Mouse (Mus musculus) Patski (cell line): ENCODE measurements around the gene Fpr3. TPM values are rescaled to one million over a fixed set of nuclear protein-coding genes. Genes with fewer than 3 reads are reported as not detected.

Experiments used
- ATAC-seq: fragments of 100-300 bp; one replicate; pipeline ENCODE4 v1.8.0; 2021
- CTCF ChIA-PET: fragments of 350-600 bp; sonication (Branson Sonifier 250); formaldehyde crosslinking; loops from one replicate; lab custom pipeline; 2022; ENCODE audit warnings: inconsistent platforms; lab: Charles Lee
- POLR2A ChIA-PET: fragments of 350-600 bp; sonication (Branson Sonifier 250); formaldehyde crosslinking; loops from one replicate; lab custom pipeline; 2022; ENCODE audit warnings: antibody characterized with exemption, inconsistent platforms; lab: Charles Lee
- DNase-seq: peaks from one replicate; pipeline ENCODE4 v3.0.0-alpha.2; 2011; ENCODE audit warnings: low read depth, low spot score
- H3K27me3 ChIP-seq: fragments of 371-371 bp; one replicate; pipeline ENCODE4 v1.5.1; 2021
- CTCF ChIP-seq: fragments of 100-300 bp; IDR thresholded peaks from one replicate; pipeline ENCODE4 v1.5.1; 2021
- in situ Hi-C: fragments of 300-500 bp; cut with MboI; formaldehyde crosslinking; loops from 3 replicates; pipeline ENCODE4 v1.11.1; 2018; ENCODE audit warnings: low pct_unique_long_range_greater_than_20kb, mixed read lengths
- polyA plus RNA-seq: library from polyadenylated mRNA; unstranded; gene quantifications from one replicate; pipeline ENCODE4 v1.2.3, GENCODE M21; 2021

Fpr3 gene
- polyA plus RNA-seq, 1 experiment from 2014 or later = not detected

DNA sequence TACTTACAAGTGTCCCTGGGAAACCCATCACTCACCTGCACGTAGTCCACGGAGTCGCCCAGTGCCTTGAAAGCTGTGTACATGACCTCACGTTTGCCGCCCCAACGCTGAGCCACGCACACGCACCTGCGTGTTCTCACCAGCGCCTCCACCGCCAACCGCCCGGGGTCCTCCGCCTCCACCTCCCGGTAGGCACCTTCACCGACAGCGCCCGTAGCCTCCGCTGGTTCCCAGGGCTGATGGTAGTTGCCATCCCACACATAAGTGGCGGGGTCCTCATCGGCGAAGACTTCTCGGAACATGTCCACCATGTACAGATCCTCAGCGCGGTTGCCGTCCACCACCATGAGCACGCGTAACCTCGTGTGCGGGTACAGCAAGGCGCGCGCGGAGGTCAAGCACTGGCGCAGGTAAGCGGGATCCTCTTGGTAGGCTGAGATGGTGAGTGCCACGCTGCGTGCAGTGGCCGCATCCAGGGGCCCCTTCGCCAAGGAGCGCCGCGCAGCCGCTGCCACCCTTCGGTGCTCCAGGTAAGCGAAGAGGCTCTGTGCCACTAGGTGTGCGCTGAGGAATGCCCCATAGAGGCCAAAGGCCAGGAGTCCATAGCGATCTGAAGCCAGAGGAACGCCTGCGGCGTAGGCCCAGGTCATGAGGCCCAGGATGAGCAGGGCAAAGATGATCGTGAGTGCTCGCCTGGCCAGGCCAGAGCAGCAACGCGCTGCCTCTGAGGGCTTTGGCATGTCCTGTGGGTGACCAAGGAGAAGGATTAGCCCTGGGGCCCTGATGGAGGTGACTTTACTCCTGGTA is 37.5 kb upstream of the Fpr3 start:
- in situ Hi-C loops = no loop called here
- no peak for TF ChIP-seq CTCF
- no peak for DNase-seq
- ChIA-PET CTCF (no interaction called here), POLR2A (no interaction called here)
- no peaks in the 10 kb centered on the region for H3K27me3 ChIP-seq
- ATAC-seq = no peak

DNA sequence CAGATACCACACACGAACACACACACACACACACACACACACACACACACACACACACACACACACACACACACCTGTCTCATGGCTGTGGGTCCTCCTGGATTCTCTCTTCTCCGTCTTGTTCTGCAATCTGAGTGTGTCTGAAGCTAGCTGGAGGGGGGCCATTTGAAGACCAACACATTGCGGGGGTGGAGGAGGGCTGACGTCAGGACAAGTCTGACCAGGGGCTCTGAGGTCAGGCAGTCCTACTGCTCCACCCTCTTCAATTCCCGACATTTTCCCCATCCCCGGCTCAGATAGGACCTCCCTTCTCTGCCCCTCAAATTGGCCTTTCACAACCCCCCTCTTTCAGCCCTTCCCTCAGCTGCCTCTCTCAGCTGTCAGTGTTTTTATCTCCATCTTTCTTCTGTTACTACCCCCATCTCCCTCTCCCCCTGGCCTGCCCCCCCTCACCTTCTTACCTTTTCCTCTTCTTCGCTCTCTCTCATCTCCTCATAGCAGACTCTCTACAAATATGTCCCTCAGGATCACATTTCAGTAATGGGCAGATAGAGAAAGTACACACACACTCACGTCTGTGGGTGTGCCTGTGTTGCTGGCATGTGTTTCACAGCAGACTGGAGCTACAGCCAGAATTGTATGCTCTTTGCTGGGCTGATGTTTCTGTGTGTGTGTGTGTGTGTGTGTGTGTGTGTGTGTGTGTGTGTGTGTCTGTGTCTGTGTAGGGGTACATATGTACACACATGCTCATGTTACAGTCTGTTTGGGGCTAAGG is 32.4 kb upstream of the Fpr3 start, which contains the start of gene Has1:
TSS of gene Has1 (minus strand) at position 142 of the 775 bp plus-strand sequence.
- TF ChIP-seq CTCF = no peak
- in situ Hi-C loops = no loop called here
- no peak for DNase-seq

DNA sequence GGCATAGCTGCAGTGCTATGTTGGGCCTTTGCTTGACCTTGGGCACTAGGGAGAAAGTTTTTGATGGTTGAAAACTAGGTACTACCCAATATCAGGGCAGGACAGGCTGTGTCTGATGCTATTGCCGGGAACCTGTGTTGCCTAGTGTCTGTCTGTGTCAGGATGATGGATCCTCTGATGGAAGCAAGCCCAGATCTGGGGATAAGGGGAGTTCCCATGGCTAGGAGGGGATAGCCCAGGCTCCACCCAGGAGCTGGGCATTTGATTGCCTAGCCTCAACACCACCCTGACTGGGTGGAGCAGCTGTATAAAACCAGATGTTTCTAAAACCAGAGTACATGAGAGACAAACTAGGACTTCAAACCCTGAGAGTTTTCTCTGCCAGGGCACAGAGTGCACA is 31.0 kb upstream of the Fpr3 start:
- CTCF ChIA-PET = interaction anchor here (1.9 kb wide), 1 partner anchor 11 kb away, joined by 8 read pairs; no protein-coding TSS in a partner anchor
- no peaks in the 10 kb centered on the region for H3K27me3 ChIP-seq
- no peak for ATAC-seq
- TF ChIP-seq CTCF = no peak
- DNase-seq = no peak
- in situ Hi-C loops = no loop called here
- POLR2A ChIA-PET = no interaction called here

More for the DNA sequence above, 32.4 kb upstream of the Fpr3 start, which contains the start of gene Has1:
- ATAC-seq = no peak
- H3K27me3 ChIP-seq = no peaks in the 10 kb centered on the region
- POLR2A ChIA-PET = no interaction called here
- CTCF ChIA-PET = interaction anchor here (0.6 to 1.2 kb wide), 2 partner anchors 9 to 57 kb away, joined by 3 to 5 read pairs; no protein-coding TSS in a partner anchor

DNA sequence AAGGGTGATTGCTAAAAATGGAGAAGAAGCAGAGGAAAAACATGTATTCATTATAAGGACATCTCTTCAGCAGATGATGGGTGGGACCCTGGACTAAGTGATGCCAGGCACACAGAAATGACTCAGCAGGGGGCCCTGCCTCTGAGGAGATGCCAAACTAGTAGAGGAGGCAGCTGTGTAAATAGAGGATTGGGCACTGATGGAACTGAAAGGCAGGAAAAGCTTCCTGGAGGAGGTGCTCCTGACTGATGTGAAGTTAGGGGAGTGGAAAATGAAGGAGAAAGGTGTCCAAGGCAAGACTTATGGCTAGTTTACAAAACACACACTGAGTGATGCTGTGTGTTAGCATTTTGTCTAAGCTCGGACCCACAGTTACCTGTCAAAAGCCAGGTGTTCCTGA is 30.2 kb upstream of the Fpr3 start:
- H3K27me3 ChIP-seq = no peaks in the 10 kb centered on the region
- ChIA-PET POLR2A (no interaction called here), CTCF (interaction anchor here (1.9 kb wide), 1 partner anchor 12 kb away, joined by 8 read pairs; no protein-coding TSS in a partner anchor)
- TF ChIP-seq CTCF = no peak
- DNase-seq = no peak
- in situ Hi-C loops = no loop called here
- ATAC-seq = no peak

DNA sequence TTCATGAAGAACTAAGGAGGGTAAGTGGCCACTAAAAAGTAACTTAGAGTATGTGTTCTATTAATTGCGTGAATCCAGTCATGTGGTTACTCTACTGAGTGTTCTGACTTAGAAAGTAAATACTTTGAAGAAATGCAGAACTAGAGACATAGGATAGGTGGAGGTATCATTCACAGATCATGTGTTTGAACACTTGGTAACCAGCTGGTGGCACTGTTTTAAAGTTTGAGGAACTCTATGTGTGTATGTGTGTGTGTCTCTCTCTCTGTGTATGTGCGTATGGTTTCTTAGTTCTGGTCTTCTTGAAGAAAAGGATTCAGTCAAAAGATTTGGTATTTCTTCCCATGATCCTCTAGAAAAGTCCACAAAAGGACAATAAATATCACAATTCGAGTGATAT is 27.5 kb upstream of the Fpr3 start:
- no peak for DNase-seq
- ATAC-seq = no peak
- POLR2A ChIA-PET = interaction anchor here (0.5 kb wide), 1 partner anchor 15 kb away, joined by 3 read pairs; no protein-coding TSS in a partner anchor
- no peaks in the 10 kb centered on the region for H3K27me3 ChIP-seq
- CTCF ChIA-PET = interaction anchor here (1.8 kb wide), 1 partner anchor 8 kb away, joined by 5 read pairs; no protein-coding TSS in a partner anchor
- peak; percentile 30 for TF ChIP-seq CTCF
- in situ Hi-C loops = no loop called here

DNA sequence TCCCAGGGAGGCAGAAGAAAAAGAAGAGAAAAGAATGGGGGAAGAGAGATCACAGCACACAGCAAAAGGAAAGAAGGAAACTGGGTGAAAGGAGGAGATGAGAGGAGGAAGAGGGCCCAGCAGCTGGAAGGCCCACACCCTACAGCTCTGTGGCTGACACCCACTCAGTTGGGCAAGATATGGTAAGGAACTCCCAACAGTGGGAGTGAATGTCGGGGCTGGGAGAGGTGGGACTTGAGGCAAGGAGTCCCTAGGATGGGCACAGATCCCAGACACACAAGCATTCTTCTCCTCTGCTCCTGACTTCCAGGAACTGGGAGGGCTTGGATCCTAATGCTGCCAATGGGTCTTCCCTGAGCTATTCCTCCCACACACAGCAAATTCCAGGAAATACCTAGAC is 25.3 kb upstream of the Fpr3 start:
- DNase-seq = no peak
- no peak for TF ChIP-seq CTCF
- in situ Hi-C loops = no loop called here
- ATAC-seq = no peak
- CTCF ChIA-PET = no interaction called here
- POLR2A ChIA-PET = no interaction called here
- no peaks in the 10 kb centered on the region for H3K27me3 ChIP-seq

DNA sequence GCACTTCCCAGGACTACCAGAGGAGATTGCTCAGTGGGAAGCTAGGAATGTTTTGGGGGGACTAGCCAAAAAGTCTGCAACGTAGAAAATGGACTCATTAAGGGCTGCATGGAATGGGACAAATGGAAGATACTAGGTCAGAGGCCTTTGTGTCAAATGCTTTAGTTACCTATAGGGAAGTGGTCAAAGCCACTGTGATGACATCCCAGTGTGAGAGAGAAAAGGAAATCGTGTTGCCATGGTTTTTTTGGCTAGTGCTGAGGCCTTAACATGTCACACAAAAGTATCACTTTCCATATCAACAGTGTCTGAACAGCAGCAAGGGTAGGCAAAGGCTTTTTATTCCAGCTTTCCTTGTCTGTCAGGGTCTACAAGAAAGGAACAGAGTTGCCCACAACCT is 22.5 kb upstream of the Fpr3 start:
- H3K27me3 ChIP-seq = no peaks in the 10 kb centered on the region
- DNase-seq (no peak), ATAC-seq (no peak)
- TF ChIP-seq CTCF = no peak
- POLR2A ChIA-PET = no interaction called here
- in situ Hi-C loops = no loop called here
- CTCF ChIA-PET = interaction anchor here (0.6 kb wide), 1 partner anchor 13 kb away, joined by 3 read pairs; no protein-coding TSS in a partner anchor

DNA sequence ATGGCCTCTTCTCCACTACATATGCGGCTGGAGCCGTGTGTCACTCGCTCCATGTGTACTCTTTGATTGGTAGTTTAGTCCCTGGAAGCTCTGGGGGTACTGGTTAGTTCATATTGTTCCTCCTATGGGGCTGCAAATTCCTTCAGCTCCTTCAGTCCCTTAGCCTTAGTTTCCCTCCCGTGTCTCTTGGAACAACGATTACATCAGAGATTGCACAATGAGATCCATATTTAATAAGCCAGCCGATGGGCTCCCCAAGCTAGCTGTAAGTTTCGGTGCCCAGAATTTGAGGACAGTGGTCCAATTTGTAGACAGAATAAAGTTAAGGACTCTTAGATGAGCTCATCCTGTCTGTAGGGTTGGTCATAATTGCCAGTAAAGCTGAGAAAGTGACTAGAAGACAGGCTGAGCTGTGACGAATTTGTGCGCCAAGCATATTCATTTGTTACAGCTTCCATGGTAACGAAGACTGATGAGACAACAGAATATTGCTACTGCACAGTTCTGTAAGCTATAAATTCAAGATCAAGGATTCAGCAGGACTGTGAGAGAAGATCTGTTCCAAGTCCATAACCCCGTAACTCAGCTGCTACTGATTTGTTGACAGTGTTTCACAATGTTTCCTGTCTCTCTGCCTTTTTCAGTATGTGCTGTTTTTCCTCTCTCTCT is 20.7 kb upstream of the Fpr3 start:
- no peak for TF ChIP-seq CTCF
- in situ Hi-C loops = no loop called here
- CTCF ChIA-PET = interaction anchor here (1.2 to 1.8 kb wide), 2 partner anchors 8 to 101 kb away, joined by 3 to 5 read pairs; no protein-coding TSS in a partner anchor
- no peak for ATAC-seq
- no peak for DNase-seq
- H3K27me3 ChIP-seq = no peaks in the 10 kb centered on the region
- POLR2A ChIA-PET = no interaction called here

DNA sequence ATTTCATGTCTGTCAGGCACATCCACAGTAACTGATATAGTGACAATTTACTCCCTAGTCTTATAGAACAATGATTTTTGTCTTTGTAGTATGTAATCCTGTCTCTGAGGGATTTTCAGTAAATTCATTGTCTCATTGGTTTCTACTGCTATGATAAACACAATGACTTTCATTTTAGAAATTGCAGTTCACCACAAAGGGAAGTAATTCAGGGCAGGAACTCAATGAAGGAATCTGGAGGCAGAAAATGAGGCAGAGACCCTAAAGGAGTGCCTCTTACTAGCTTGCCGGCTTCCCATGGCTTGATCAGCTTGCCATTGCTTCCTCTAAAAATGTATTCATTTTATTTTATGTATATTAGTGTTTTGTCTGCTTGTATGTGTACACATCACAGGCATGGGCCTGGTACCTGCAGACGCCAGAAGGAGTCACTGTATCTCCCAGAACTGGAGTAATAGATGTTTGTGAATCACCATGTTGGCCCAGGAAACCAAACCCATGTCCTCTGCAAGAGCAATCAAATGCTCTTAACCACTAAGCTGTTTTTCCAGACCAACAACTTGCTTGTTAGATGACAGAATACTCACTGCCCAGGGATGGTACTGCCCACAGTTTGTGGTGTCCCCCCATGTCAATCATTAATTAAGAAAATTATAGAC is 16.6 kb upstream of the Fpr3 start:
- DNase-seq = no peak
- in situ Hi-C loops = no loop called here
- H3K27me3 ChIP-seq = no peaks in the 10 kb centered on the region
- peak; percentile 26 for ATAC-seq
- TF ChIP-seq CTCF = peak; percentile 28
- ChIA-PET POLR2A (no interaction called here), CTCF (interaction anchor here (1.1 to 1.3 kb wide), 3 partner anchors 10 to 26 kb away, joined by 3 read pairs; no protein-coding TSS in a partner anchor)

DNA sequence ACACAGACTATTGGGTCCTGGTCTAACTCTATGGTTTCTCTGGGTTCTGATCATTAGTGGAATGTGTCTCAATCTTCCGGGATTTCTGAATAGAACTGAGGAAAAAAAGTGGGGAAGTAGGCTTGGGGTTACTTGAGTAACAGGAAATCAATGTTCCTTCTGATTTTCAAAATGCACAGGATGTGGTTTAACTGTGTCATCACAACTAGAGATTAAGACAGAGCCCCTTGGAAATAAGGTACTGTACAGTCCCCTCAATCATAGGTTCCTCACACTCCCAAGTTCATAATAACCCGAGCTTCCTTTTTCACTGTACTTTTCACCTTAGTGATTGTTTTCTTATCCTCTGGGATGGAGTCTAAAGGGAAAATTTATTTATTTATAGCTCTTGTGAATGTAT is 16.0 kb upstream of the Fpr3 start:
- CTCF ChIA-PET = interaction anchor here (1.1 to 1.3 kb wide), 3 partner anchors 11 to 27 kb away, joined by 3 read pairs; no protein-coding TSS in a partner anchor
- in situ Hi-C loops = no loop called here
- DNase-seq (no peak), ATAC-seq (no peak)
- POLR2A ChIA-PET = no interaction called here
- H3K27me3 ChIP-seq = no peaks in the 10 kb centered on the region
- TF ChIP-seq CTCF = no peak
